In the genomic region with DNA sequence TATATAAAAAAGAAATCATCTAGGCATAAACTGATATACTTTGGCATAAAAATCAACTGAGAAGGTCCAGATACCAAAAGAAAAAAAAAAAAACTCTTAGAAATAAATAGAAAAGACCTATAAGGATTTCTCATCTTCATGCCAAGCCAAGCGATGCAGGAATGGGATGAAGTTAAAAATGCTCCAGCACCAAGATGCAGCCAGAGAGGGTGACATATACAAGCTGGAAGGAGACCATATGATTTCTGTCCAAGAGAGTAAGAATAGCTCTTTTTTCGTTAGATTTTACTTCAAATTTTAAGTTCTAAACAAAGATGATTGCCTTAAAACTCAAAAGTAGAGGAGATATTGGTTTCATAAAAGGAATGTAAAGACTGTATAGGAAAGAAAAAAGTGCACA, we compare ENCODE assay signal across 32 mouse cellular contexts.
"Had no signal": no experiment of that assay in that cellular context is flagged by ENCODE, and none has a peak within 500 bp of the region (broad histone marks: within the 10 kb centered on the region; RNA-seq: fewer than 3 reads in every experiment).

No protein-coding gene starts in this region.

- H3K36me3 ChIP-seq: midbrain, embryonic 15.5 days had no signal

- H3K4me3 ChIP-seq: limb, embryonic 10.5 days; limb, embryonic 12.5 days; limb, embryonic 13.5 days; limb, embryonic 15.5 days; liver, embryonic 12.5 days; liver, embryonic 13.5 days; liver, embryonic 15.5 days; lung, embryonic 15.5 days; megakaryocyte, embryonic 14.5 days; midbrain, embryonic 10.5 days; midbrain, embryonic 12.5 days; midbrain, embryonic 13.5 days; midbrain, embryonic 15.5 days; myocyte; neural tube, embryonic 12.5 days had no signal

- H3K9ac ChIP-seq: limb, embryonic 12.5 days; limb, embryonic 13.5 days; limb, embryonic 15.5 days; liver, embryonic 12.5 days; liver, embryonic 13.5 days; liver, embryonic 14.5 days; liver, embryonic 15.5 days; liver, postnatal 0 days; lung, embryonic 14.5 days; lung, embryonic 15.5 days; midbrain, embryonic 12.5 days; midbrain, embryonic 13.5 days; midbrain, embryonic 15.5 days; neural tube, embryonic 12.5 days had no signal

- H3K9me3 ChIP-seq: limb, embryonic 10.5 days; limb, embryonic 13.5 days; limb, embryonic 15.5 days; liver, embryonic 12.5 days; liver, embryonic 13.5 days; liver, embryonic 15.5 days; lung, embryonic 15.5 days; megakaryocyte, embryonic 14.5 days; midbrain, embryonic 10.5 days; midbrain, embryonic 13.5 days; midbrain, embryonic 15.5 days; neural tube, embryonic 12.5 days had no signal

- H3K4me2 ChIP-seq: limb, embryonic 12.5 days; limb, embryonic 13.5 days; limb, embryonic 15.5 days; liver, embryonic 11.5 days; liver, embryonic 12.5 days; liver, embryonic 13.5 days; liver, embryonic 15.5 days; lung, embryonic 14.5 days; lung, embryonic 15.5 days; midbrain, embryonic 11.5 days; midbrain, embryonic 12.5 days; midbrain, embryonic 13.5 days; midbrain, embryonic 15.5 days; neural tube, embryonic 12.5 days had no signal

- ATAC-seq: liver, embryonic 12.5 days; liver, postnatal 0 days; lung, postnatal 0 days; midbrain, embryonic 13.5 days; midbrain, embryonic 15.5 days; midbrain, embryonic 16.5 days had no signal

- H3K4me1 ChIP-seq: limb, embryonic 13.5 days; limb, embryonic 15.5 days; liver, embryonic 12.5 days; liver, embryonic 13.5 days; liver, embryonic 15.5 days; lung, embryonic 15.5 days; megakaryocyte, embryonic 14.5 days; midbrain, embryonic 10.5 days; midbrain, embryonic 12.5 days; midbrain, embryonic 13.5 days; midbrain, embryonic 15.5 days; neural tube, embryonic 12.5 days had no signal

- H3K27ac ChIP-seq: limb, embryonic 10.5 days; limb, embryonic 12.5 days; limb, embryonic 13.5 days; limb, embryonic 15.5 days; liver, embryonic 12.5 days; liver, embryonic 13.5 days; liver, embryonic 14.5 days; liver, embryonic 15.5 days; lung, embryonic 15.5 days; macrophage; midbrain, embryonic 10.5 days; midbrain, embryonic 12.5 days; midbrain, embryonic 13.5 days; midbrain, embryonic 15.5 days; neural tube, embryonic 12.5 days had no signal

- DNase-seq: left cerebral cortex, postnatal 4 days; liver; liver, embryonic 13.5 days; liver, postnatal 0 days; lung, adult 18-20 months; lung, adult 2 months; lung, embryonic 14.5 days; lung, postnatal 10 days; lung, postnatal 14 days; lung, postnatal 36 days; lung, postnatal 4 days; midbrain, embryonic 14.5 days had no signal

- H3K27me3 ChIP-seq: limb, embryonic 12.5 days; limb, embryonic 13.5 days; limb, embryonic 15.5 days; liver, embryonic 12.5 days; liver, embryonic 13.5 days; liver, embryonic 15.5 days; lung, embryonic 15.5 days; megakaryocyte, embryonic 14.5 days; midbrain, embryonic 12.5 days; midbrain, embryonic 13.5 days; midbrain, embryonic 15.5 days; neural tube, embryonic 12.5 days had no signal
